Mouse (Mus musculus): Measurements from ENCODE around the gene R3hdm1. TPM values are rescaled to one million over a fixed set of nuclear protein-coding genes. Genes with fewer than 3 reads are reported as not detected.
"Not testable (repeated sequence)": the region's sequence is repeated elsewhere in the genome, so short reads cannot be mapped to it uniquely, and the experiment has no call there.

The R3hdm1 gene
- total and polyA plus RNA-seq, 3 experiments: 17.7 to 164 (median 106) TPM

- peak; percentile 41; the same call in 1 of the 2 replicates for TF ChIP-seq TBP (IDR thresholded peaks at IDR 0.05; ENCODE audit: low read depth, low read length)
- TF ChIP-seq POLR2AphosphoS2 (IDR thresholded peaks at IDR 0.05; ENCODE audit: low read length): no peak
- TF ChIP-seq MAFK (IDR thresholded peaks at IDR 0.05; ENCODE audit: borderline replicate concordance, low read depth, low read length): no peak
- 0 out of 4 replicates have a peak, but pooled peaks of 1 of the 2 experiments have one; percentile 15 for TF ChIP-seq POLR2A (IDR thresholded peaks at IDR 0.05; ENCODE audit: control insufficient read depth in 1 of 2, insufficient read depth in 1 of 2, low read depth in 1 of 2, low read length in 2 of 2, poor library complexity in 1 of 2)
- no peak for TF ChIP-seq UBTF (IDR thresholded peaks at IDR 0.05; ENCODE audit: borderline replicate concordance, insufficient read depth, low read depth, low read length)
- no peak for TF ChIP-seq ZMIZ1 (IDR thresholded peaks at IDR 0.05; ENCODE audit: low read depth, low read length)
- TF ChIP-seq MAZ (IDR thresholded peaks at IDR 0.05; ENCODE audit: low read depth, low read length): no peak
- TF ChIP-seq NELFE (IDR thresholded peaks at IDR 0.05; ENCODE audit: low read depth, low read length): no peak; the same call in 1 of the 2 replicates
Measured at GRCm38 (mm10) chr1:128244727-128245355, 141.7 kb downstream of the R3hdm1 start (continued).

DNA sequence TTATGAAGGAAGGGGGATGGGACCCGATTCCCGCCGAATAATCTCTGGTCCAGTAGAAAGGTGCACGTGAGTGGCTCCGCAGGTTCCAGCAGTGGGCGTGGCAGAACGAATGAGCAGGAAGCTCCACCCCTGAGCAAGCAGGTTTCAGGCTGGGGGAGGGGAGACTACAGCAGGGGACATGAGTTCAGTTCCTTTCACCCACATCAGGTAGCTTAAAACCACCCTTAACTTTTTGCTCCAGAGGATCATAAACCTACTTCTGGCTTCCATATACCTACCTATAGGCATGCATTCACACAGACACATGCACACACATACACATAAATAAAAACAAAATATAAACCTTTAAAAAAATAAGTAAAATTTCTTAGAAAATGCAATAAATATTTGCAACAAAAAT, 164.0 kb downstream of the R3hdm1 start:
- not testable (repeated sequence) for H3K9me3 ChIP-seq (replicated peaks; ENCODE audit: insufficient read depth, low read length); H3K4me1 ChIP-seq (ENCODE audit: control insufficient read depth in 1 of 2, insufficient read depth in 2 of 2, low read length in 2 of 2); H3K4me3 ChIP-seq (ENCODE audit: control insufficient read depth in 1 of 2, insufficient read depth in 1 of 2, low read depth in 2 of 2, low read length in 2 of 2); H3K79me2 ChIP-seq (ENCODE audit: control insufficient read depth, insufficient read depth, low read length, poor library complexity); H3K27ac ChIP-seq (ENCODE audit: control insufficient read depth, low read depth, low read length); H3K27me3 ChIP-seq (ENCODE audit: control insufficient read depth in 1 of 2, insufficient read depth in 2 of 2, low read length in 2 of 2); DNase-seq (ENCODE audit: low read depth, low spot score); H3K9ac ChIP-seq (ENCODE audit: control insufficient read depth, low read depth, low read length, poor library complexity, severe bottlenecking)
- peaks cover 0 to 43% of the 10 kb centered on the region in 2 experiments; a peak in 2 of 4 replicates for H3K36me3 ChIP-seq (ENCODE audit: control insufficient read depth in 1 of 2, insufficient read depth in 2 of 2, low read length in 2 of 2)

GRCm38 (mm10) chr1:128270731-128271130, 167.6 kb downstream of the R3hdm1 start:
- TF ChIP-seq SIN3A (IDR thresholded peaks at IDR 0.05; ENCODE audit: low read length) (no peak), ZNF384 (IDR thresholded peaks at IDR 0.05; ENCODE audit: low read depth, low read length) (no peak), TCF12 (IDR thresholded peaks at IDR 0.05; ENCODE audit: low read depth, low read length) (no peak), KAT2A (conservative IDR thresholded peaks at IDR 0.05; ENCODE audit: low read depth, low read length) (no peak), USF2 (IDR thresholded peaks at IDR 0.05; ENCODE audit: borderline replicate concordance in 1 of 2, insufficient read depth in 1 of 2, low read depth in 1 of 2, low read length in 2 of 2) (no peak), EP300 (IDR thresholded peaks at IDR 0.05; ENCODE audit: low read depth in 1 of 2, low read length in 2 of 2) (no peak), ETS1 (IDR thresholded peaks at IDR 0.05; ENCODE audit: low read depth, low read length) (no peak), TBP (IDR thresholded peaks at IDR 0.05; ENCODE audit: low read depth, low read length) (no peak), USF1 (IDR thresholded peaks at IDR 0.05; ENCODE audit: low read depth, low read length) (no peak), CHD2 (IDR thresholded peaks at IDR 0.05; ENCODE audit: low read length) (no peak), NELFE (IDR thresholded peaks at IDR 0.05; ENCODE audit: low read depth, low read length) (no peak), MAX (IDR thresholded peaks at IDR 0.05; ENCODE audit: low read length) (no peak), MYC (IDR thresholded peaks at IDR 0.05; ENCODE audit: low read depth, low read length) (no peak), SMC3 (IDR thresholded peaks at IDR 0.05; ENCODE audit: low read depth, low read length) (no peak), JUND (IDR thresholded peaks at IDR 0.05; ENCODE audit: low read depth, low read length) (no peak), MEF2A (IDR thresholded peaks at IDR 0.05; ENCODE audit: extremely low read depth, insufficient replicate concordance, low read depth, low read length, poor library complexity, severe bottlenecking) (no peak), ZC3H11A (IDR thresholded peaks at IDR 0.05; ENCODE audit: low read depth, low read length) (no peak), MXI1 (IDR thresholded peaks at IDR 0.05; ENCODE audit: low read depth, low read length) (no peak)
- no peak for DNase-seq (ENCODE audit: low read depth, low spot score)
- H3K9ac ChIP-seq (ENCODE audit: control insufficient read depth, low read depth, low read length, poor library complexity, severe bottlenecking): no peak overlapping the region
- H3K4me3 ChIP-seq (ENCODE audit: control insufficient read depth in 1 of 2, insufficient read depth in 1 of 2, low read depth in 2 of 2, low read length in 2 of 2): no peak overlapping the region
- no peaks in the 10 kb centered on the region for H3K4me1 ChIP-seq (ENCODE audit: control insufficient read depth in 1 of 2, insufficient read depth in 2 of 2, low read length in 2 of 2)
- peaks cover 0 to 43% of the 10 kb centered on the region in 2 experiments; a peak in 2 of 4 replicates for H3K36me3 ChIP-seq (ENCODE audit: control insufficient read depth in 1 of 2, insufficient read depth in 2 of 2, low read length in 2 of 2)
- no peaks in the 10 kb centered on the region for H3K79me2 ChIP-seq (ENCODE audit: control insufficient read depth, insufficient read depth, low read length, poor library complexity)
- no peak overlapping the region for H3K27ac ChIP-seq (ENCODE audit: control insufficient read depth, low read depth, low read length)
- no peaks in the 10 kb centered on the region for H3K27me3 ChIP-seq (ENCODE audit: control insufficient read depth in 1 of 2, insufficient read depth in 2 of 2, low read length in 2 of 2)
- no peaks in the 10 kb centered on the region for H3K9me3 ChIP-seq (replicated peaks; ENCODE audit: insufficient read depth, low read length)
